Mouse (Mus musculus) heart, postnatal 0 days (tissue): ENCODE data around the gene Gm1123. TPM values are rescaled to one million over a fixed set of nuclear protein-coding genes. Genes with fewer than 3 reads are reported as not detected.
A peak's percentile ranks its signal among the peaks of the same experiment; 100 is the strongest.

ENCODE experiments used
- ATAC-seq: fragments of 200-750 bp; cut with Nextera tagmentation; 2 replicates; pipeline ENCODE4 v1.8.0; 2017; ENCODE audit warnings: low read depth, moderate number of reproducible peaks, moderate library complexity; ENCODE audit not compliant: insufficient read depth
- DNase-seq: peaks from one replicate; pipeline ENCODE4 v3.0.0-alpha.2; 2016; ENCODE audit warnings: low spot score
- H3K27ac ChIP-seq: fragments of 300-500 bp; sonication (generic); 2 replicates; pipeline ENCODE4 v1.5.1; 2014; ENCODE audit warnings: low read depth, mild to moderate bottlenecking
- H3K27me3 ChIP-seq: fragments of 300-500 bp; sonication (generic); 2 replicates; pipeline ENCODE4 v1.6.1; 2014; ENCODE audit warnings: low read length, mixed read lengths; ENCODE audit not compliant: control insufficient read depth, insufficient read depth
- H3K36me3 ChIP-seq: fragments of 300-500 bp; sonication (generic); replicated peaks from 2 replicates; pipeline ENCODE4 v1.6.1; 2014; ENCODE audit warnings: low read length, mixed read lengths; ENCODE audit not compliant: control insufficient read depth, insufficient read depth
- H3K4me1 ChIP-seq: fragments of 300-500 bp; sonication (generic); 2 replicates; pipeline ENCODE4 v1.6.1; 2014; ENCODE audit warnings: antibody characterized with exemption; ENCODE audit not compliant: control insufficient read depth, insufficient read depth
- H3K4me2 ChIP-seq: fragments of 300-500 bp; sonication (generic); 2 replicates; pipeline ENCODE4 v1.6.1; 2014; ENCODE audit warnings: low read depth, mild to moderate bottlenecking, low read length, moderate library complexity
- H3K4me3 ChIP-seq: fragments of 300-500 bp; sonication (generic); 2 replicates; pipeline ENCODE4 v1.5.1; 2014; ENCODE audit warnings: low read depth, low read length
- H3K9ac ChIP-seq: fragments of 300-500 bp; sonication (generic); replicated peaks from 2 replicates; pipeline ENCODE4 v1.6.1; 2014; ENCODE audit warnings: low read depth, low read length, mixed read lengths
- H3K9me3 ChIP-seq: fragments of 300-500 bp; sonication (generic); replicated peaks from 2 replicates; pipeline ENCODE4 v1.6.1; 2016; ENCODE audit warnings: low read length; ENCODE audit not compliant: control insufficient read depth
- CTCF ChIP-seq: IDR thresholded peaks from 2 replicates; pipeline ENCODE4 v1.5.1; 2016; ENCODE audit warnings: antibody characterized with exemption, control low read depth, low read depth
- EP300 ChIP-seq: IDR thresholded peaks from 2 replicates; pipeline ENCODE4 v1.6.1; 2016; ENCODE audit warnings: antibody characterized with exemption, low read depth
- WGBS: fragments of 180-500 bp; shearing (Covaris S2); extraction: QIAGEN DNeasy Blood & Tissue Kit; methylation state at CpG from one replicate; pipeline ENCODE4 v1.1.7; 2014; 5-methylcytosine and 5-hydroxymethylcytosine counted together
- polyA plus RNA-seq: library from polyadenylated mRNA; unstranded; fragments of >200 nt; fragmentation: Nextera tagmentation; extraction: Ambion mirVana; gene quantifications from 2 replicates; pipeline ENCODE4 v1.2.1, GENCODE M21; 2015
- total RNA-seq: library from RNA; depleted of rRNA; stranded (reverse); fragments of >200 nt; gene quantifications from 2 replicates; pipeline ENCODE4 v1.2.3, GENCODE M21; 2014; ENCODE audit warnings: low replicate concordance

Gene Gm1123
- total and polyA plus RNA-seq, 2 experiments from 2014 or later: 0.07 TPM; not detected in 1

- H3K9ac ChIP-seq: no peak overlapping the region
- DNase-seq: no peak
- no peak overlapping the region for H3K27ac ChIP-seq
- no peak overlapping the region for H3K4me3 ChIP-seq
- TF ChIP-seq EP300: no peak
- TF ChIP-seq CTCF: no peak
- H3K9me3 ChIP-seq: no peaks in the 10 kb centered on the region
- H3K27me3 ChIP-seq: no peaks in the 10 kb centered on the region
- 54% methylated on average over 5 of the region's 5 CpGs for WGBS
- H3K36me3 ChIP-seq: no peaks in the 10 kb centered on the region
- no peak for ATAC-seq
- H3K4me1 ChIP-seq: no peaks in the 10 kb centered on the region
- no peak overlapping the region for H3K4me2 ChIP-seq
These were observed 14.3 kb downstream of the Gm1123 start for GRCm38 (mm10) chr9:99021166-99021565.

GRCm38 (mm10) chr9:99017679-99018078 lies 17.8 kb downstream of the Gm1123 start:
- no peak for TF ChIP-seq CTCF
- TF ChIP-seq EP300: no peak
- no peaks in the 10 kb centered on the region for H3K36me3 ChIP-seq
- ATAC-seq (no peak), DNase-seq (no peak)
- no peak overlapping the region for H3K4me2 ChIP-seq
- no peak overlapping the region for H3K9ac ChIP-seq
- 76% methylated on average over 6 of the region's 6 CpGs for WGBS
- no peaks in the 10 kb centered on the region for H3K4me1 ChIP-seq
- no peak overlapping the region for H3K4me3 ChIP-seq
- H3K27me3 ChIP-seq: no peaks in the 10 kb centered on the region
- no peak overlapping the region for H3K27ac ChIP-seq
- no peaks in the 10 kb centered on the region for H3K9me3 ChIP-seq

DNA sequence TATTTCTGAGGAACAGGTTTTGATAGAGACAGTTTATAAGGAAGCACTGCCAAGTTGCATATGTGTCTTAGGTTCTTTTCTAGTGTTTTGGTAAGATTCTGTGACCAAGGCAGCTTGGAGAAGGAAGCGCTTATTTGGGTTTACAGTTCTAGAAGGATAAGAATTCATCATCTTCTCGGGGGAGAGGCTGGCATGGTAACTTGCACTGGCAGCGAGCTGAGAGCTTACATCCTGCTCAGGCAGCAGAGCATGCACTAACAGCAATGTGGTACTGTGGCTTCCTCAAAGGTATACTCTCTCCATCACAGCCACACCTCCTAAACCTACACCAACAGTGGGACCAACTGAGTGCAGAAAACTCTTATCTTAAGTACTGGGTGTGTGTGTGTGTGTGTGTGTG lies 18.8 kb downstream of the Gm1123 start:
- H3K27ac ChIP-seq: no peak overlapping the region
- H3K9me3 ChIP-seq: no peaks in the 10 kb centered on the region
- ATAC-seq (no peak), DNase-seq (no peak)
- TF ChIP-seq EP300 (no peak), CTCF (no peak)
- H3K27me3 ChIP-seq: no peaks in the 10 kb centered on the region
- no peak overlapping the region for H3K9ac ChIP-seq
- H3K36me3 ChIP-seq: no peaks in the 10 kb centered on the region
- H3K4me3 ChIP-seq: no peak overlapping the region
- no peaks in the 10 kb centered on the region for H3K4me1 ChIP-seq
- 69% methylated on average over 3 of the region's 3 CpGs for WGBS
- H3K4me2 ChIP-seq: no peak overlapping the region

- 55% methylated on average over 3 of the region's 3 CpGs for WGBS
- H3K36me3 ChIP-seq: no peaks in the 10 kb centered on the region
- no peaks in the 10 kb centered on the region for H3K4me1 ChIP-seq
- no peak for TF ChIP-seq EP300
- no peak for TF ChIP-seq CTCF
- H3K9ac ChIP-seq: no peak overlapping the region
- H3K27ac ChIP-seq: no peak overlapping the region
- no peak overlapping the region for H3K4me3 ChIP-seq
- H3K9me3 ChIP-seq: no peaks in the 10 kb centered on the region
- no peaks in the 10 kb centered on the region for H3K27me3 ChIP-seq
- DNase-seq (no peak), ATAC-seq (no peak)
- no peak overlapping the region for H3K4me2 ChIP-seq
These were observed 19.2 kb downstream of the Gm1123 start for GRCm38 (mm10) chr9:99016301-99016700.

- no peak overlapping the region for H3K4me2 ChIP-seq
- no peak overlapping the region for H3K4me3 ChIP-seq
- H3K9ac ChIP-seq: no peak overlapping the region
- no peaks in the 10 kb centered on the region for H3K36me3 ChIP-seq
- H3K9me3 ChIP-seq: no peaks in the 10 kb centered on the region
- no peak overlapping the region for H3K27ac ChIP-seq
- no peaks in the 10 kb centered on the region for H3K4me1 ChIP-seq
- 91% methylated on average over 3 of the region's 3 CpGs for WGBS
- H3K27me3 ChIP-seq: no peaks in the 10 kb centered on the region
- ATAC-seq: no peak
- DNase-seq: no peak
- TF ChIP-seq EP300: no peak
- TF ChIP-seq CTCF: no peak
These were observed 25.7 kb downstream of the Gm1123 start for GRCm38 (mm10) chr9:99009898-99010199.

DNA sequence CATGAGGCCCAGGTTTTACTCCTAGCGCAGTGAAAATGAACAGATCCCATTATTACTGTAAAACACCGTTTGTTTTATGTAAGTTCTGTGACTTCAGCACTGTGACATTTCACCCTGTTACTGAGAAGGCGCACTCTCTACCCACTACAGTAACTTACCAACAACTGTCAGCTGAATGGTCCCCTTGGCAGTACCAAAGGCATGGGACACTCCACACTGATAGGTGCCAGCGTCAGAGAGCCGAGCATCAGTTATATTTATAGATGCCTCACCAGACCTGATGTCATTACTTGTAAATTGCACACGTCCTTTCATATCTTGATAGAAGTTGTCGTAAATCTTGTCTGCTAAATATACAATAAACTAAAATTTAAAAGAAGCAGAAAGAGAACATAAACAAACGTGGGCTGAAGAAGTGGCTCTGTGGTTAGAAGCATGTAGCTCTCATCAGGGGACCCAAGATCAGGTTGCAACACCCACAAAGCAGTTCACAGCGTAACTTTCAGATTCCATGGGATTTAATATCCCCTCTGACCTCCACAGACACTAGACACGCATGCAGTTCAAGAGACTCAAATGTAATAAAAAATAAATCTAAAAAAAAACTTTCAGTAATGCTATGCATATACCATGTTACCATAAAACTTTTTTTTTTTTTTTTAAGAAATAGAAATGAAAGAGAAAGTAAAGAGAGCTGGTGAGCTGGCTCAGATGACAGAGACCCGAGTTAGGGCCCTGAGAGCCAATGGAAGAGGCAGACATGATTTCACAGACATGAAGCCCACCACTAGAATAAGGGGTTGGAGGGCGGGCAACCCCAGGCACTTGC lies 26.2 kb downstream of the Gm1123 start:
- DNase-seq: peak; percentile 21
- H3K9me3 ChIP-seq: no peaks in the 10 kb centered on the region

More for the DNA sequence above, 26.2 kb downstream of the Gm1123 start:
- no peak for ATAC-seq
- Histone ChIP-seq H3K4me3 (no peak overlapping the region), H3K27ac (no peak overlapping the region), H3K36me3 (no peaks in the 10 kb centered on the region), H3K9ac (no peak overlapping the region), H3K4me1 (no peaks in the 10 kb centered on the region), H3K27me3 (no peaks in the 10 kb centered on the region), H3K4me2 (no peak overlapping the region)
- 59% methylated on average over 12 of the region's 12 CpGs for whole genome bisulfite sequencing
- TF ChIP-seq CTCF (no peak), EP300 (no peak)
